Mouse (Mus musculus) layer of hippocampus, adult 9-10 months (tissue): ENCODE measurements at regions not wholly inside any gene's neighbourhood (a gene's known extent, or its start where the extent isn't known, plus 50 kb on each side); places are given as distances from the start of the nearest gene placed in this dataset.
"Not testable (repeated sequence)": the region's sequence is repeated elsewhere in the genome, so short reads cannot be mapped to it uniquely, and the experiment has no call there.

Experiments used
- DNase-seq: peaks from one replicate; pipeline ENCODE4 v3.0.0; 2022; ENCODE audit warnings: low spot score

- DNase-seq, result no peak
Measured at GRCm38 (mm10) chr15:96031085-96031780, 240.6 kb downstream of the Ano6 start.

GRCm38 (mm10) chr15:96035273-96035672, 244.6 kb downstream of the Ano6 start:
- DNase-seq, result no peak

- no peak for DNase-seq
Measured at GRCm38 (mm10) chr15:96045561-96045960, 241.8 kb upstream of the Arid2 start.

- no peak for DNase-seq
Measured at GRCm38 (mm10) chr15:96046651-96047050, 240.7 kb upstream of the Arid2 start.

- DNase-seq, result no peak
Measured at GRCm38 (mm10) chr15:96050416-96050815, 236.9 kb upstream of the Arid2 start.

GRCm38 (mm10) chr15:96052586-96052985, 234.7 kb upstream of the Arid2 start:
- DNase-seq, result no peak

GRCm38 (mm10) chr15:96055361-96055760, 232.0 kb upstream of the Arid2 start:
- no peak for DNase-seq

GRCm38 (mm10) chr15:96055796-96056473, 231.4 kb upstream of the Arid2 start:
- no peak for DNase-seq

- no peak for DNase-seq
Measured at GRCm38 (mm10) chr15:96059623-96060022, 227.7 kb upstream of the Arid2 start.

- DNase-seq, result no peak
Measured at GRCm38 (mm10) chr15:96064499-96065217, 222.7 kb upstream of the Arid2 start.

- no peak for DNase-seq
Measured at GRCm38 (mm10) chr15:96075615-96076014, 211.7 kb upstream of the Arid2 start.

- DNase-seq, result no peak
Measured at GRCm38 (mm10) chr15:96077756-96078155, 209.6 kb upstream of the Arid2 start.

- DNase-seq, result no peak
Measured at GRCm38 (mm10) chr15:96078580-96078979, 208.7 kb upstream of the Arid2 start.

GRCm38 (mm10) chr15:96089676-96090075, 197.6 kb upstream of the Arid2 start:
- no peak for DNase-seq

GRCm38 (mm10) chr15:96096438-96096837, 190.9 kb upstream of the Arid2 start:
- DNase-seq, result no peak

- DNase-seq, result no peak
Measured at GRCm38 (mm10) chr15:96098821-96099220, 188.5 kb upstream of the Arid2 start.

- DNase-seq, result not testable (repeated sequence)
Measured at GRCm38 (mm10) chr15:96099844-96100640, 187.3 kb upstream of the Arid2 start.

GRCm38 (mm10) chr15:96103737-96104136, 183.6 kb upstream of the Arid2 start:
- no peak for DNase-seq

GRCm38 (mm10) chr15:96107503-96107902, 179.8 kb upstream of the Arid2 start:
- DNase-seq, result no peak

- no peak for DNase-seq
Measured at GRCm38 (mm10) chr15:96113091-96113490, 174.2 kb upstream of the Arid2 start.

GRCm38 (mm10) chr15:96114616-96115015, 172.7 kb upstream of the Arid2 start:
- DNase-seq, result no peak

- no peak for DNase-seq
Measured at GRCm38 (mm10) chr15:96115196-96115595, 172.1 kb upstream of the Arid2 start.
